Mouse (Mus musculus) brain, embryonic 14.5 days (tissue): ENCODE data around the gene Cdk14.

Source experiments
- CTCF ChIP-seq: fragments of 200-500 bp; IDR thresholded peaks from 2 replicates; pipeline ENCODE4 v1.5.1; 2012; ENCODE audit warnings: inconsistent platforms, mild to moderate bottlenecking, moderate library complexity, borderline replicate concordance; ENCODE audit not compliant: insufficient read depth, insufficient read length; ENCODE audit errors: extremely low read depth
- POLR2A ChIP-seq: fragments of 200-500 bp; IDR thresholded peaks from 2 replicates; pipeline ENCODE4 v1.6.1; 2012; ENCODE audit warnings: mild to moderate bottlenecking, inconsistent platforms, borderline replicate concordance; ENCODE audit not compliant: poor library complexity, insufficient read depth, insufficient read length, severe bottlenecking; ENCODE audit errors: extremely low read depth

DNA sequence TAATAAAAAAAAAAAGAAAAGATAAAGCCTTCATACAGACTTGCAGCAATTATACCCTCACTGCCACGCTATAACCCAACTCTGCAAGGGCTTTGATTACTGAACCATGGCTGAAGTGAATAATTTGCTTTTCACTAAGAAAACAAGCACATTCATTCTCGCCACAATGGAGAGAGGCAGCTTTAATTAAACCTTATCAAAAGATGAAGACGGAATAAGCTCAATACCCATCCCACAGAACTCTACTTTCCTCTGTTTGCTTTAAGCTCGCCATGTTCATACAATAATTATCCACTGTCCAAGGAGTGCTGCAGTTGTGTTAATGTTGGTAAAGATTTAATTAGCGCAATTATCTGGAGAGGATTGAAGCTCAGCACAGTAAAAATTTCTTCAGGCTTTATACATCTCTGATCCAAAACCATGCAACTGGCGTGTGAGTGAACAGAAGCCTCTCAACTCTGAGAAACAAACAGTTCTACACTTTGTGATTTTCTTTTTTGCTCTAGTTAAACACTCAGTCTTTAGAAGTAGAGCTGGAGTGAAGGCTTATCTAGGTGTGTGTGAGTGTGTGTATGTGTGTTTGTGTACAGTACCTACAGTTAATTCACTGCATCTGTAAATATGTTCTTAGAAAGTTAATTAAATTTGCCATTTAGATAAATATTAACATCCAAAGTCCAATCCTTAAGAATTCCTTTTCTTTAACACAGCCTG, 552.1 kb downstream of the Cdk14 start:
- TF ChIP-seq CTCF (no peak), POLR2A (no peak)
